Mouse (Mus musculus): ENCODE measurements at regions not wholly inside any gene's neighbourhood (a gene's known extent, or its start where the extent isn't known, plus 50 kb on each side); places are given as distances from the start of the nearest gene placed in this dataset.

GRCm38 (mm10) chr1:73830486-73831132, 293.6 kb downstream of the Tns1 start:
- no peak overlapping the region for H3K9ac ChIP-seq
- 0 out of 2 replicates have a peak overlapping the region, but pooled peaks have one; percentile 15 for H3K27ac ChIP-seq
- H3K9me3 ChIP-seq: no peaks in the 10 kb centered on the region
- peaks cover 10% of the 10 kb centered on the region for H3K4me1 ChIP-seq
- no peak overlapping the region for H3K4me3 ChIP-seq (replicated peaks)
- 58% methylated on average over 9 of the region's 9 CpGs for WGBS
- no peak overlapping the region for H3K4me2 ChIP-seq
- no peaks in the 10 kb centered on the region for H3K36me3 ChIP-seq (replicated peaks)
- 0 out of 2 replicates have a peak, but pooled peaks cover 4% of the 10 kb centered on the region for H3K27me3 ChIP-seq
- no peak for ATAC-seq (ENCODE audit: low FRiP score)

- Histone ChIP-seq H3K4me3 (replicated peaks) (no peak overlapping the region), H3K4me1 (peaks cover 21% of the 10 kb centered on the region), H3K4me2 (no peak overlapping the region), H3K9ac (no peak overlapping the region), H3K9me3 (no peaks in the 10 kb centered on the region), H3K36me3 (replicated peaks) (no peaks in the 10 kb centered on the region), H3K27me3 (0 out of 2 replicates have a peak, but pooled peaks cover 4% of the 10 kb centered on the region), H3K27ac (no peak overlapping the region)
- 82% methylated on average over 10 of the region's 10 CpGs for WGBS
- no peak for ATAC-seq (ENCODE audit: low FRiP score)
Measured at GRCm38 (mm10) chr1:73828996-73829395, 295.3 kb downstream of the Tns1 start.

- no peaks in the 10 kb centered on the region for H3K9me3 ChIP-seq
- 38% methylated on average over 15 of the region's 15 CpGs for WGBS
- ATAC-seq (ENCODE audit: low FRiP score): peak; percentile 88
- 0 out of 2 replicates have a peak, but pooled peaks cover 4% of the 10 kb centered on the region for H3K27me3 ChIP-seq
- H3K36me3 ChIP-seq (replicated peaks): no peaks in the 10 kb centered on the region
- H3K4me2 ChIP-seq: peak overlapping the region; percentile 34
- H3K4me3 ChIP-seq (replicated peaks): no peak overlapping the region
- peaks cover 21% of the 10 kb centered on the region for H3K4me1 ChIP-seq
- no peak overlapping the region; the same call in 1 of the 2 replicates for H3K9ac ChIP-seq
- peak overlapping the region; percentile 50; the same call in 1 of the 2 replicates for H3K27ac ChIP-seq
Measured at GRCm38 (mm10) chr1:73826243-73826930, 297.9 kb downstream of the Tns1 start.

DNA sequence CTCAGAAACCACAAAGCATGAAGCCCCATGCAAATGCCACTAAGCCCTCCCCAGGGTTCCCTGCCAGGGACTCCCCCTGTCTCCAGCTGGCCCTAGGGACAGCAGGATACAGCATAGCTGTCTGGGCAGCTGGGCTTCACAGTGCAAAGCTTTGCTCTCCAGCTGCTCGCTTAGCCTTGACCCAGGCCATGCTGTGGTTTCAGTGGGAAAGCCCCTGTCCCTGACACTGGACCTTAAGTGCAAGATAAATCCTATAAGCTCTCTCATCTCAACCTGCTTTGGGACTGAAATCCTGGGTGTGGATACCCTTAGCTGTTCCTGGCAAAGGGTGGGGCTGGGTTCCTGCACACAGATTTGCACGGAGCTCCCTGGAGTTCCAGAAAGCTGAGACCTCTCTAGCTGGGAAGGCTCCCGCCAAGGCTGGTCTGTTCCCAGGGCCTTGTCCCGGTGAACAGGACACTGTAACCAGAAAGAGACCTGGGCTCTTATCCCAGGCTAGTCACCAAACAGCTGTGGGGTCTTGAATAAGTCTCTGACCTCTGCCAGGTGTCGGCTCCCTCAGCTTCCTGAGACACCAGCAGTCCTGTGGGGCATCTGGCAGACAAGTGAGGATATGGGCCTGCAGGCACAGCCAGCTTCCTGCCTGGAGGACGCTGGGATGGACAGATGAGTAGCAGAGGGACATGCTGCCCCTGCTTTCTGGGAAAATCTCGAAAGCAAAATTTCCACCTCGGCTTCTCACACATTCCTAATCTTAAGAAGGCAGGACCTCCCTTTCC, 299.7 kb downstream of the Tns1 start:
- no peak overlapping the region for H3K4me3 ChIP-seq (replicated peaks)
- no peak overlapping the region for H3K27ac ChIP-seq
- no peak overlapping the region for H3K9ac ChIP-seq
- no peaks in the 10 kb centered on the region for H3K27me3 ChIP-seq
- H3K36me3 ChIP-seq (replicated peaks): no peaks in the 10 kb centered on the region
- ATAC-seq (ENCODE audit: low FRiP score): no peak
- 64% methylated on average over 8 of the region's 8 CpGs for WGBS
- no peaks in the 10 kb centered on the region for H3K9me3 ChIP-seq
- no peak overlapping the region for H3K4me2 ChIP-seq
- peaks cover 21% of the 10 kb centered on the region for H3K4me1 ChIP-seq

DNA sequence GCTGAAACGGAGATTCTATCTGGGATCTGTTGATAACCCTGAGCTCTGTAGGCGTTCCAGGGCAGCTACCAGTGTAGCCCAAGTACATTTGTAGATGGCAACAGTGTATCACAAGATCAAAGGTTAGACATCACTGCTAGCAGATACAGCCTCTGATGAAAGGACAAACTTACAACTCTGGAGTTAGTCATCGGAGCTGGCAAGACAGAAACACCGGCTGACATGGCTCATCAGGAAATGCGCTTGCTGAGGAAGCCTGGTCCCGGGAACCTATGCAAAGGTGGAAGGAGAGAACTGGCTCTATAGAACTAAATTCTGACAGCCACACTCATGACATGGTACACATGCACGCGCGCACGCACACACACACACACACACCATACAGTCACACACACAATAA, 300.5 kb downstream of the Tns1 start:
- Histone ChIP-seq H3K27me3 (no peaks in the 10 kb centered on the region), H3K4me3 (replicated peaks) (no peak overlapping the region), H3K4me2 (no peak overlapping the region), H3K27ac (no peak overlapping the region), H3K9me3 (no peaks in the 10 kb centered on the region), H3K4me1 (peaks cover 18% of the 10 kb centered on the region), H3K36me3 (replicated peaks) (no peaks in the 10 kb centered on the region), H3K9ac (no peak overlapping the region)
- WGBS: 87% methylated on average over 10 of the region's 10 CpGs
- no peak for ATAC-seq (ENCODE audit: low FRiP score)

DNA sequence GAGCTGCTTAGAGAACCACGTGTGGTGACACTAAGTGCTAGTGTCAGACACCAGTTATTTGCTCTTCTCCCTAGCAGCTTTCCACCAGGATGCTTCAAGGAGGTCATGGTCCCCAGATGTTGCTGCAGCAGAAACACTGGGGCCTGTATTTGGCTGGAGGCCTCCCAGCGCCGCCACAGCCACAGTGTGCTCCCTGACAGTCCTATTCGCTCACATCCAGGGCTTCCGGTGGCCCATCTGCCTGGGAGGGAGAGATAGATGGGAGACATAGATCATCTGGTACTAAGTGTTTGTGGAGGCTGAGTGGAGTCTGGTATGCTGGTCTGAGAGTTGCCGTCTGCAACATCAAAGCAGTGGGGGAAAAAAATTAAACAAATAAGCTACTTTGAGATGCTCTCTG, 301.6 kb downstream of the Tns1 start:
- ATAC-seq (ENCODE audit: low FRiP score): no peak
- H3K4me2 ChIP-seq: no peak overlapping the region
- H3K9ac ChIP-seq: no peak overlapping the region
- H3K4me3 ChIP-seq (replicated peaks): no peak overlapping the region
- H3K27ac ChIP-seq: no peak overlapping the region
- peaks cover 17% of the 10 kb centered on the region for H3K4me1 ChIP-seq
- H3K36me3 ChIP-seq (replicated peaks): no peaks in the 10 kb centered on the region
- no peaks in the 10 kb centered on the region for H3K9me3 ChIP-seq
- WGBS: 71% methylated on average over 6 of the region's 6 CpGs
- H3K27me3 ChIP-seq: no peaks in the 10 kb centered on the region

DNA sequence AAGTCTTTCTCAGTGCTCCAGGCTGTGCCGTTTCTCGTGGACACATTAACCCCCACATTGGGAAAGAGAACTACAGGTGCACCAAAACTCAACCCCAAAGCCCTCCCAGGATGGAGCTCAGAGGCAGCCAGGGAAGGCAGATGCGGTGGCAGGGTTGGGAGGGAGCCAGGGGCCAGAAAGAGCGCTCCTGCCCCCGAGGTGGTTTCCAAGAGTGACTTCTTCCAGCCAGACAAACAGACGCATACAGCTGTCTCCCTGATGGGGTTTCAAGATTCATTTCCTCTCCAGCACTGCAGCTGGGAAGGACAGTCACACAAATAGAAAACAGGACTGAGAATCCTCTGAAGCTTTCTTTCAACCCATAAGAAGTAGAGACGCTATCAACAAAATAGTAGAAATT, 303.5 kb downstream of the Tns1 start:
- no peak overlapping the region for H3K9ac ChIP-seq
- H3K9me3 ChIP-seq: no peaks in the 10 kb centered on the region
- H3K27me3 ChIP-seq: no peaks in the 10 kb centered on the region
- H3K4me2 ChIP-seq: no peak overlapping the region
- H3K4me1 ChIP-seq: peaks cover 12% of the 10 kb centered on the region
- no peak overlapping the region for H3K4me3 ChIP-seq (replicated peaks)
- H3K27ac ChIP-seq: no peak overlapping the region
- WGBS: 80% methylated on average over 7 of the region's 7 CpGs
- ATAC-seq (ENCODE audit: low FRiP score): no peak
- H3K36me3 ChIP-seq (replicated peaks): no peaks in the 10 kb centered on the region

- WGBS: 82% methylated on average over 3 of the region's 3 CpGs
Measured at GRCm38 (mm10) chr1:73807206-73807605, 317.0 kb downstream of the Tns1 start.

DNA sequence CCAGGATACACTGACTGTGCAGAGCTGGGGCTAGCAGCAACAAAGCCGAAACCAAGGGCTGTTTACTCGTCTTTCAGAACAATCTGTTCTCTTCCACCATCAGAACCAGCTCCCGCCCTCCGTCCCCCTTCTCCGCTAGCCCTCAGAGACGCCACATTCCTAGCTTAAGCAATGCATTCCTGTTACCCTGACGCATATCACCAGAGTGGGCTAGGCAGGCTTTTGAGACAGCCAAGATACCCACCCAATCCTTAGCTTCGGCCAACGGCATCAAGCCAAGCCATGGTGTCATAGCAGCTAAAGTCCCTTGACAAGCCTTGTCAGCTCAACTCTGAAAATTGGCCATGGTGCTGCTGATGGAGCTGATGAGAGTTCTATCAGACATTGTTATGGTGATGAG, 319.1 kb downstream of the Tns1 start:
- no peak for ATAC-seq (ENCODE audit: low FRiP score)
- Histone ChIP-seq H3K4me1 (no peaks in the 10 kb centered on the region), H3K9me3 (no peaks in the 10 kb centered on the region), H3K36me3 (replicated peaks) (no peaks in the 10 kb centered on the region), H3K4me2 (no peak overlapping the region), H3K4me3 (replicated peaks) (no peak overlapping the region), H3K27me3 (no peaks in the 10 kb centered on the region), H3K27ac (no peak overlapping the region), H3K9ac (no peak overlapping the region)
- 93% methylated on average over 9 of the region's 9 CpGs for whole genome bisulfite sequencing

More at GRCm38 (mm10) chr1:73807206-73807605, 317.0 kb downstream of the Tns1 start:
- Histone ChIP-seq H3K36me3 (replicated peaks) (no peaks in the 10 kb centered on the region), H3K9ac (no peak overlapping the region), H3K4me3 (replicated peaks) (no peak overlapping the region), H3K9me3 (no peaks in the 10 kb centered on the region), H3K4me2 (no peak overlapping the region), H3K4me1 (no peaks in the 10 kb centered on the region), H3K27me3 (no peaks in the 10 kb centered on the region), H3K27ac (no peak overlapping the region)
- ATAC-seq (ENCODE audit: low FRiP score): no peak

DNA sequence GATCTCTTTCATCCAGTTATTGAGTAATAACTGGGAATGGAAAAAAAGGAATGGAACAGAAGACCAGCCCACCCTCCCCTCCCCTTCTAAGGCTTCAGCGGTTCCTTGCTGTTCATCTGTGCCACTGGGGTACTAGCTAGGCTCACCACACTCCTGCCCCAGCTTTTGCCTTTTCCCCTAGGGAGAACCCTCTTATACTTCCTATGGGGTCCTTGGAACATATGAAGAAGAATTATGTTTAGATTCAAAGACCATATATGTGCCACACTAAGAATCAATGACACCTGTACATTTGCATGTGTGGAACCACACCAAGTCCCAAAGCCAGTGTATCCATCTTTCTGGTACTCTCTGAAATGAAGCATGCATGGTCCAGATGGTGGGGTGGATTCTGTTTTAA, 324.3 kb downstream of the Tns1 start:
- no peak overlapping the region for H3K9ac ChIP-seq
- no peaks in the 10 kb centered on the region for H3K36me3 ChIP-seq (replicated peaks)
- ATAC-seq (ENCODE audit: low FRiP score): no peak
- 79% methylated on average over 1 of the region's 1 CpGs for WGBS
- H3K9me3 ChIP-seq: no peaks in the 10 kb centered on the region
- H3K4me2 ChIP-seq: no peak overlapping the region
- no peak overlapping the region for H3K27ac ChIP-seq
- no peak overlapping the region for H3K4me3 ChIP-seq (replicated peaks)
- H3K27me3 ChIP-seq: no peaks in the 10 kb centered on the region
- peaks cover 3% of the 10 kb centered on the region; the same call in 1 of the 2 replicates for H3K4me1 ChIP-seq

GRCm38 (mm10) chr1:73799246-73799645, 325.0 kb downstream of the Tns1 start:
- ATAC-seq (ENCODE audit: low FRiP score): no peak
- H3K9me3 ChIP-seq: no peaks in the 10 kb centered on the region
- no peak overlapping the region for H3K4me3 ChIP-seq (replicated peaks)
- H3K9ac ChIP-seq: no peak overlapping the region
- WGBS: 69% methylated on average over 8 of the region's 8 CpGs
- H3K4me1 ChIP-seq: peaks cover 3% of the 10 kb centered on the region; the same call in 1 of the 2 replicates
- H3K27ac ChIP-seq: no peak overlapping the region
- H3K27me3 ChIP-seq: no peaks in the 10 kb centered on the region
- H3K4me2 ChIP-seq: no peak overlapping the region
- H3K36me3 ChIP-seq (replicated peaks): no peaks in the 10 kb centered on the region

GRCm38 (mm10) chr1:73797858-73798257, 326.4 kb downstream of the Tns1 start:
- no peaks in the 10 kb centered on the region for H3K36me3 ChIP-seq (replicated peaks)
- H3K4me3 ChIP-seq (replicated peaks): no peak overlapping the region
- WGBS: 90% methylated on average over 2 of the region's 2 CpGs
- H3K27ac ChIP-seq: no peak overlapping the region
- peaks cover 3% of the 10 kb centered on the region; the same call in 1 of the 2 replicates for H3K4me1 ChIP-seq
- no peak overlapping the region for H3K4me2 ChIP-seq
- no peaks in the 10 kb centered on the region for H3K27me3 ChIP-seq
- H3K9ac ChIP-seq: no peak overlapping the region
- no peak for ATAC-seq (ENCODE audit: low FRiP score)
- H3K9me3 ChIP-seq: no peaks in the 10 kb centered on the region
